Mouse (Mus musculus) CH12.LX (cell line): ENCODE measurements around the gene Klk1.

Experiments used
- CHD2 ChIP-seq: IDR thresholded peaks from 2 replicates; pipeline ENCODE4 v1.6.1; 2011; ENCODE audit warnings: low read length, improper control_type of control experiment
- CTCF ChIP-seq, 2 experiments: IDR thresholded peaks in 1 of 2; conservative IDR thresholded peaks in 1 of 2; 2 replicates each; pipeline ENCODE4 v1.5.1; 2011 to 2012; ENCODE audit warnings: low read depth in 2 of 2, low read length in 2 of 2, improper control_type of control experiment in 1 of 2, inconsistent platforms in 1 of 2, mild to moderate bottlenecking in 1 of 2, moderate library complexity in 1 of 2
- NELFE ChIP-seq: IDR thresholded peaks from 2 replicates; pipeline ENCODE4 v1.6.1; 2011; ENCODE audit warnings: low read depth, low read length, improper control_type of control experiment
- NRF1 ChIP-seq: IDR thresholded peaks from 2 replicates; pipeline ENCODE4 v1.6.1; 2014; ENCODE audit warnings: low read depth, mild to moderate bottlenecking, inconsistent platforms, low read length, improper control_type of control experiment, moderate library complexity
- ZC3H11A ChIP-seq: IDR thresholded peaks from 2 replicates; pipeline ENCODE4 v1.6.1; 2012; ENCODE audit warnings: low read depth, mild to moderate bottlenecking, inconsistent platforms, low read length, improper control_type of control experiment

- TF ChIP-seq NELFE: no peak
- no peak for TF ChIP-seq CTCF (conservative IDR thresholded peaks at IDR 0.05 in 1 of 2, IDR thresholded peaks at IDR 0.05 in 1 of 2; ENCODE audit: low read depth in 2 of 2, low read length in 2 of 2)
- no peak for TF ChIP-seq ZC3H11A
- no peak for TF ChIP-seq NRF1
- TF ChIP-seq CHD2: no peak
These were observed 16.9 kb upstream of the Klk1 start for GRCm38 (mm10) chr7:44208307-44208706.
